Mouse (Mus musculus) myocyte (in vitro differentiated cells): ENCODE measurements around the gene Trim33. TPM values are rescaled to one million over a fixed set of nuclear protein-coding genes. Genes with fewer than 3 reads are reported as not detected.

Experiments
- H3K27me3 ChIP-seq: one replicate; pipeline ENCODE4 v1.6.1; 2011; ENCODE audit not compliant: control insufficient read depth, insufficient read depth, insufficient read length
- H3K36me3 ChIP-seq: one replicate; pipeline ENCODE4 v1.6.1; 2011; ENCODE audit not compliant: control insufficient read depth, insufficient read depth
- H3K4me2 ChIP-seq: one replicate; pipeline ENCODE4 v1.6.1; 2011; ENCODE audit warnings: low read depth, control low read depth
- H3K4me3 ChIP-seq: one replicate; pipeline ENCODE4 v1.5.1; 2011; ENCODE audit warnings: mild to moderate bottlenecking, control low read depth, moderate library complexity
- H3K79me2 ChIP-seq: one replicate; pipeline ENCODE4 v1.6.1; 2011; ENCODE audit not compliant: control insufficient read depth, insufficient read depth
- H3ac ChIP-seq: one replicate; pipeline ENCODE4 v1.6.1; 2011; ENCODE audit not compliant: control insufficient read depth, insufficient read length
- CEBPB ChIP-seq: IDR thresholded peaks from 2 replicates; pipeline ENCODE4 v1.6.1; 2011; ENCODE audit warnings: mild to moderate bottlenecking, moderate library complexity; ENCODE audit not compliant: poor library complexity, insufficient read depth, severe bottlenecking
- E2F4 ChIP-seq: IDR thresholded peaks from one replicate; pipeline ENCODE4 v1.6.1; 2011; ENCODE audit warnings: mild to moderate bottlenecking, control low read depth, moderate library complexity; ENCODE audit not compliant: insufficient read depth
- MAX ChIP-seq: IDR thresholded peaks from one replicate; pipeline ENCODE4 v1.6.1; 2011; ENCODE audit warnings: low read depth, mild to moderate bottlenecking, control low read depth
- MYOD1 ChIP-seq, 3 experiments: IDR thresholded peaks; one replicate each; pipeline ENCODE4 v1.6.1; 2011; ENCODE audit warnings: control low read depth in 2 of 3, low read depth in 2 of 3, mild to moderate bottlenecking in 2 of 3, moderate library complexity in 1 of 3; ENCODE audit not compliant: insufficient read length in 2 of 3, control insufficient read depth in 1 of 3
- MYOG ChIP-seq, 3 experiments: IDR thresholded peaks; one replicate each; pipeline ENCODE4 v1.6.1; 2011; ENCODE audit warnings: control low read depth in 2 of 3, low read depth in 2 of 3, mild to moderate bottlenecking in 2 of 3; ENCODE audit not compliant: insufficient read length in 2 of 3, control insufficient read depth in 1 of 3, insufficient read depth in 1 of 3
- POLR2A ChIP-seq: IDR thresholded peaks from one replicate; pipeline ENCODE4 v1.6.1; 2011; ENCODE audit warnings: low read depth, mild to moderate bottlenecking, control low read depth, moderate library complexity; ENCODE audit not compliant: insufficient read length
- POLR2AphosphoS2 ChIP-seq: IDR thresholded peaks from one replicate; pipeline ENCODE4 v1.6.1; 2011; ENCODE audit warnings: low read depth, control low read depth; ENCODE audit not compliant: insufficient read length
- REST ChIP-seq: IDR thresholded peaks from one replicate; pipeline ENCODE4 v1.6.1; 2011; ENCODE audit warnings: mild to moderate bottlenecking, control low read depth, moderate library complexity; ENCODE audit not compliant: insufficient read depth, insufficient read length
- SRF ChIP-seq: IDR thresholded peaks from one replicate; pipeline ENCODE4 v1.6.1; 2011; ENCODE audit warnings: low read depth; ENCODE audit not compliant: control insufficient read depth, insufficient read length
- TCF12 ChIP-seq: IDR thresholded peaks from one replicate; pipeline ENCODE4 v1.6.1; 2011; ENCODE audit warnings: mild to moderate bottlenecking, control low read depth; ENCODE audit not compliant: poor library complexity, insufficient read depth, severe bottlenecking
- TCF3 ChIP-seq: IDR thresholded peaks from one replicate; pipeline ENCODE4 v1.6.1; 2011; ENCODE audit warnings: low read depth, control low read depth; ENCODE audit not compliant: insufficient read length
- USF1 ChIP-seq: IDR thresholded peaks from one replicate; pipeline ENCODE4 v1.6.1; 2011; ENCODE audit warnings: low read depth, mild to moderate bottlenecking, control low read depth, moderate library complexity
- polyA plus RNA-seq: library from polyadenylated mRNA; unstranded; fragments of >200 nt; fragmentation: generic; extraction: Trizol; gene quantifications from one replicate; pipeline ENCODE4 v1.2.1, GENCODE M21; 2012; ENCODE audit warnings: missing spikeins

The Trim33 gene
- polyA plus RNA-seq, 1 experiment: 5.6 TPM

- H3K36me3 ChIP-seq: no peaks in the 10 kb centered on the region
- no peak overlapping the region for H3K4me2 ChIP-seq
- no peak overlapping the region for H3ac ChIP-seq
- H3K27me3 ChIP-seq: no peaks in the 10 kb centered on the region
- no peaks in the 10 kb centered on the region for H3K79me2 ChIP-seq
- no peak overlapping the region for H3K4me3 ChIP-seq
- TF ChIP-seq SRF: no peak
- TF ChIP-seq MAX: no peak
- TF ChIP-seq POLR2A: no peak
- TF ChIP-seq E2F4: no peak
- TF ChIP-seq MYOG (IDR thresholded peaks at IDR 0.05; ENCODE audit: control insufficient read depth in 1 of 3, insufficient read depth in 1 of 3, insufficient read length in 2 of 3, low read depth in 2 of 3): no peak
- TF ChIP-seq CEBPB: no peak
- TF ChIP-seq MYOD1 (IDR thresholded peaks at IDR 0.05; ENCODE audit: control insufficient read depth in 1 of 3, insufficient read length in 2 of 3, low read depth in 2 of 3): no peak
- TF ChIP-seq TCF3: no peak
- TF ChIP-seq TCF12: no peak
- TF ChIP-seq POLR2AphosphoS2: no peak
- TF ChIP-seq USF1: no peak
- TF ChIP-seq REST: no peak
Observed at GRCm38 (mm10) chr3:103381441-103381840, 102.3 kb downstream of the Trim33 start.

GRCm38 (mm10) chr3:103382872-103383567 is 103.9 kb downstream of the Trim33 start:
- no peaks in the 10 kb centered on the region for H3K36me3 ChIP-seq
- TF ChIP-seq SRF (no peak), USF1 (no peak), MYOD1 (IDR thresholded peaks at IDR 0.05; ENCODE audit: control insufficient read depth in 1 of 3, insufficient read length in 2 of 3, low read depth in 2 of 3) (no peak), POLR2A (no peak), CEBPB (no peak), REST (no peak), TCF3 (no peak), MAX (no peak), E2F4 (no peak), POLR2AphosphoS2 (no peak), TCF12 (no peak), MYOG (IDR thresholded peaks at IDR 0.05; ENCODE audit: control insufficient read depth in 1 of 3, insufficient read depth in 1 of 3, insufficient read length in 2 of 3, low read depth in 2 of 3) (no peak)
- H3K4me3 ChIP-seq: no peak overlapping the region
- H3K4me2 ChIP-seq: peak overlapping the region; percentile 41
- H3K27me3 ChIP-seq: no peaks in the 10 kb centered on the region
- H3K79me2 ChIP-seq: no peaks in the 10 kb centered on the region
- no peak overlapping the region for H3ac ChIP-seq

- H3ac ChIP-seq: no peak overlapping the region
- H3K4me3 ChIP-seq: no peak overlapping the region
- H3K36me3 ChIP-seq: no peaks in the 10 kb centered on the region
- H3K27me3 ChIP-seq: no peaks in the 10 kb centered on the region
- no peak overlapping the region for H3K4me2 ChIP-seq
- no peaks in the 10 kb centered on the region for H3K79me2 ChIP-seq
- TF ChIP-seq MYOD1 (IDR thresholded peaks at IDR 0.05; ENCODE audit: control insufficient read depth in 1 of 3, insufficient read length in 2 of 3, low read depth in 2 of 3) (no peak), USF1 (no peak), SRF (no peak)
Observed at GRCm38 (mm10) chr3:103384486-103384885, 105.4 kb downstream of the Trim33 start.

- no peak overlapping the region for H3K4me3 ChIP-seq
- H3ac ChIP-seq: no peak overlapping the region
- H3K36me3 ChIP-seq: no peaks in the 10 kb centered on the region
- H3K4me2 ChIP-seq: no peak overlapping the region
- H3K27me3 ChIP-seq: no peaks in the 10 kb centered on the region
- no peaks in the 10 kb centered on the region for H3K79me2 ChIP-seq
- no peak for TF ChIP-seq POLR2AphosphoS2
- TF ChIP-seq USF1: no peak
- TF ChIP-seq REST: no peak
- TF ChIP-seq POLR2A: no peak
- no peak for TF ChIP-seq MAX
- no peak for TF ChIP-seq CEBPB
- no peak for TF ChIP-seq MYOG (IDR thresholded peaks at IDR 0.05; ENCODE audit: control insufficient read depth in 1 of 3, insufficient read depth in 1 of 3, insufficient read length in 2 of 3, low read depth in 2 of 3)
- no peak for TF ChIP-seq TCF3
- TF ChIP-seq E2F4: no peak
- TF ChIP-seq TCF12: no peak
- no peak for TF ChIP-seq SRF
- TF ChIP-seq MYOD1 (IDR thresholded peaks at IDR 0.05; ENCODE audit: control insufficient read depth in 1 of 3, insufficient read length in 2 of 3, low read depth in 2 of 3): no peak
Observed at GRCm38 (mm10) chr3:103384949-103385348, 105.9 kb downstream of the Trim33 start.

- Histone ChIP-seq H3K4me2 (no peak overlapping the region), H3K36me3 (no peaks in the 10 kb centered on the region), H3K27me3 (no peaks in the 10 kb centered on the region), H3ac (no peak overlapping the region), H3K4me3 (no peak overlapping the region), H3K79me2 (no peaks in the 10 kb centered on the region)
- no peak for TF ChIP-seq CEBPB
- TF ChIP-seq E2F4: no peak
- no peak for TF ChIP-seq SRF
- TF ChIP-seq TCF12: no peak
- no peak for TF ChIP-seq MAX
- TF ChIP-seq TCF3: no peak
- TF ChIP-seq USF1: no peak
- TF ChIP-seq REST: no peak
Observed at GRCm38 (mm10) chr3:103385383-103386291, 106.5 kb downstream of the Trim33 start.
